Mouse (Mus musculus): ENCODE data around the gene Gm9376. TPM values are rescaled to one million over a fixed set of nuclear protein-coding genes. Genes with fewer than 3 reads are reported as not detected.

Gene Gm9376
- polyA plus RNA-seq, 2 experiments, result not detected

DNA sequence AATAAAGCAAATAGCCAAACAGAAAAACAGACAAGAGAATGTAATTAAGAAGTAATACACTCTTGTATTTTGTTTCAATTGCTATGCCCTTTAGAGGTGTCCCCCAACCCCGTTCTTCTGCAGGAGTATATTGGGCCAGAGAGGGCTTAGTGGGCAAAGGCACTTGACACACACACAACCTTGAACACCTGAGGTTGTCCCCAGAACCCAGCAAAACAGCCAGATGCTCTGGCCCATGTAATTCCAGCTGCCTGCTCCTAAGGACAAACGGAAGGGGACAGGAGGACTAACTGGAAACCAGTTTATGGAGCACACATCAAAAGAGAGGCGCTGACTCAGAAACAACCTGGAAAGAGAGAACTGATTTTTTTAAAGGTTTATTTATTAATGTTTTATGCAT, 47.2 kb downstream of the Gm9376 start:
- H3K4me2 ChIP-seq (ENCODE audit: low read depth), result no peak overlapping the region
- ATAC-seq (ENCODE audit: insufficient read depth) (no peak), DNase-seq (ENCODE audit: low read depth in 3 of 3, low spot score in 3 of 3) (no peak)
- H3K4me3 ChIP-seq (ENCODE audit: insufficient read depth in 1 of 2, low read depth in 2 of 2, low read length in 2 of 2), result no peak overlapping the region
- no peaks in the 10 kb centered on the region for H3K4me1 ChIP-seq (replicated peaks; ENCODE audit: control insufficient read depth in 2 of 2, insufficient read depth in 2 of 2, low read length in 1 of 2)
- TF ChIP-seq CTCF (IDR thresholded peaks at IDR 0.05; ENCODE audit: low read depth) (no peak), EP300 (IDR thresholded peaks at IDR 0.05; ENCODE audit: low read depth) (no peak)
- 61% methylated on average over 3 of the region's 3 CpGs for WGBS (ENCODE audit: insufficient replicate concordance)
- no peaks in the 10 kb centered on the region for H3K36me3 ChIP-seq (replicated peaks; ENCODE audit: control insufficient read depth, insufficient read depth, low read depth)
- no peaks in the 10 kb centered on the region for H3K27me3 ChIP-seq (ENCODE audit: control insufficient read depth, insufficient read depth, low read length)
- no peak overlapping the region for H3K9ac ChIP-seq (replicated peaks)
- no peak overlapping the region for H3K27ac ChIP-seq
- H3K9me3 ChIP-seq (ENCODE audit: control insufficient read depth, low read length), result no peaks in the 10 kb centered on the region

GRCm38 (mm10) chr14:118317260-118317659, 50.5 kb downstream of the Gm9376 start:
- Histone ChIP-seq H3K36me3 (replicated peaks; ENCODE audit: control insufficient read depth, insufficient read depth, low read depth) (no peaks in the 10 kb centered on the region), H3K4me1 (replicated peaks; ENCODE audit: control insufficient read depth in 2 of 2, insufficient read depth in 2 of 2, low read length in 1 of 2) (no peaks in the 10 kb centered on the region), H3K27me3 (ENCODE audit: control insufficient read depth, insufficient read depth, low read length) (peaks cover 8% of the 10 kb centered on the region; the same call in 1 of the 2 replicates), H3K9me3 (ENCODE audit: control insufficient read depth, low read length) (no peaks in the 10 kb centered on the region), H3K4me2 (ENCODE audit: low read depth) (no peak overlapping the region), H3K4me3 (ENCODE audit: insufficient read depth in 1 of 2, low read depth in 2 of 2, low read length in 2 of 2) (no peak overlapping the region), H3K27ac (no peak overlapping the region), H3K9ac (replicated peaks) (no peak overlapping the region)
- 64% methylated on average over 9 of the region's 9 CpGs for WGBS (ENCODE audit: insufficient replicate concordance)
- DNase-seq (ENCODE audit: low read depth in 3 of 3, low spot score in 3 of 3) (no peak), ATAC-seq (ENCODE audit: insufficient read depth) (no peak)
- no peak for TF ChIP-seq EP300 (IDR thresholded peaks at IDR 0.05; ENCODE audit: low read depth)
- no peak for TF ChIP-seq CTCF (IDR thresholded peaks at IDR 0.05; ENCODE audit: low read depth)

Small RNA genes within 50 kb of the gene (microRNA-seq; reads per million reads assigned to microRNA genes)
- gene Mir6241, result not detected

Other genes with a start within 250 kb of the Gm9376 start
- 0.03 and 0.04 TPM in 2 replicates for gene Dct, start 214.7 kb upstream of the Gm9376 start, polyA plus RNA-seq (2012; rRNA removed)
- gene Dct, start 214.7 kb upstream of the Gm9376 start, polyA plus RNA-seq (2014; fragmentation: Nextera tagmentation; extraction: Ambion mirVana), result 0.11 and 0.33 TPM in 2 replicates
- 7.3 and 9.9 TPM in 2 replicates for gene Tgds, start 134.2 kb upstream of the Gm9376 start, polyA plus RNA-seq (2012; rRNA removed)
- gene Tgds, start 134.2 kb upstream of the Gm9376 start, polyA plus RNA-seq (2014; fragmentation: Nextera tagmentation; extraction: Ambion mirVana), result 14.2 and 15.8 TPM in 2 replicates
- gene Gpr180, start 129.8 kb upstream of the Gm9376 start, polyA plus RNA-seq (2012; rRNA removed), result 5.8 and 6.1 TPM in 2 replicates
- 9.6 and 9.9 TPM in 2 replicates for gene Gpr180, start 129.8 kb upstream of the Gm9376 start, polyA plus RNA-seq (2014; fragmentation: Nextera tagmentation; extraction: Ambion mirVana)
- 0.01 TPM in 1 of 2 replicates, not detected in the other for gene Sox21, start 29.9 kb upstream of the Gm9376 start, polyA plus RNA-seq (2012; rRNA removed)
- gene Sox21, start 29.9 kb upstream of the Gm9376 start, polyA plus RNA-seq (2014; fragmentation: Nextera tagmentation; extraction: Ambion mirVana), result not detected in 2 replicates

Data from liver, embryonic 14.5 days (tissue).